ENCODE assay signal across 8 mouse cellular contexts in genomic region chr3:88244071-88244470, GRCm38 (mm10). TPM values are rescaled to one million over a fixed set of nuclear protein-coding genes. Genes with fewer than 3 reads are reported as not detected.
A peak's percentile ranks its signal among the peaks of the same experiment; 100 is the strongest.
DNase-seq lines count a peak whose midpoint lies in the region; ATAC-seq and TF ChIP-seq lines count a peak whose summit lies in the region.
"Had no signal": no experiment of that assay in that cellular context is flagged by ENCODE, and none has a peak within 500 bp of the region (broad histone marks: within the 10 kb centered on the region; RNA-seq: fewer than 3 reads in every experiment).

No protein-coding gene starts in this region.

- peak; percentile 38 to 58 for DNase-seq in left cerebral cortex, postnatal 36 days (ENCODE audit: low spot score in 2 of 2)
- no peak for DNase-seq in left cerebral cortex, adult 9 months (ENCODE audit: low spot score in 2 of 2)
- DNase-seq in MEL-GATA-1-ER (ENCODE audit: extremely low read depth, low read depth), result peak; percentile 23
- peak in 1 of 3 experiments; percentile 28 for DNase-seq in liver, embryonic 14.5 days (ENCODE audit: low read depth in 3 of 3, low spot score in 3 of 3)
- DNase-seq in right cerebral cortex, postnatal 4 days, result peak; percentile 69

- H3K9ac ChIP-seq in liver, embryonic 14.5 days (replicated peaks), result no peak overlapping the region
- H3K9ac ChIP-seq: lung, embryonic 15.5 days had no signal

- TF ChIP-seq EP300 in liver, embryonic 14.5 days (IDR thresholded peaks at IDR 0.05; ENCODE audit: low read depth), result no peak

- WGBS in liver, embryonic 14.5 days (ENCODE audit: insufficient replicate concordance), result 15% methylated on average over 2 of the region's 2 CpGs

- no peaks in the 10 kb centered on the region for H3K9me3 ChIP-seq in liver, embryonic 14.5 days (ENCODE audit: control insufficient read depth, low read length)
- H3K9me3 ChIP-seq: lung, embryonic 15.5 days had no signal

- no peak for TF ChIP-seq POLR2A in bone marrow macrophage, adult 2 months (IDR thresholded peaks at IDR 0.05; ENCODE audit: borderline replicate concordance, low read depth, low read length)

- peaks cover 35% of the 10 kb centered on the region for H3K27me3 ChIP-seq in liver, embryonic 14.5 days (ENCODE audit: control insufficient read depth, insufficient read depth, low read length)

- H3K4me3 ChIP-seq in bone marrow macrophage, adult 2 months (ENCODE audit: insufficient read depth, low read length), result no peak overlapping the region
- H3K4me3 ChIP-seq in liver, embryonic 14.5 days (ENCODE audit: insufficient read depth in 1 of 2, low read depth in 2 of 2, low read length in 2 of 2), result no peak overlapping the region
- H3K4me3 ChIP-seq: lung, embryonic 15.5 days had no signal

- intact Hi-C loops in left cerebral cortex, postnatal 36 days (cut with DNase I), result loop anchor here (5.0 kb wide), 1 partner anchor 157 kb away; no protein-coding TSS in a partner anchor

- peak; percentile 44 for ATAC-seq in erythroid progenitor cell, adult 5-6 weeks (replicated peaks; ENCODE audit: low FRiP score, poor library complexity, severe bottlenecking)
- ATAC-seq in liver, embryonic 14.5 days (ENCODE audit: insufficient read depth), result no peak

- no peaks in the 10 kb centered on the region for H3K36me3 ChIP-seq in liver, embryonic 14.5 days (replicated peaks; ENCODE audit: control insufficient read depth, insufficient read depth, low read depth)
- H3K36me3 ChIP-seq: lung, embryonic 15.5 days had no signal

- no peak overlapping the region for H3K27ac ChIP-seq in bone marrow macrophage, adult 2 months (ENCODE audit: insufficient read depth, low read depth, low read length)
- H3K27ac ChIP-seq in liver, embryonic 14.5 days, result no peak overlapping the region
- H3K27ac ChIP-seq: lung, embryonic 15.5 days had no signal

- H3K4me2 ChIP-seq in liver, embryonic 14.5 days (ENCODE audit: low read depth), result no peak overlapping the region
- H3K4me2 ChIP-seq: lung, embryonic 15.5 days had no signal

- peak; percentile 98 for TF ChIP-seq CTCF in bone marrow macrophage, adult 2 months (IDR thresholded peaks at IDR 0.05; ENCODE audit: low read depth, low read length)
- peak; percentile 91 for TF ChIP-seq CTCF in liver, embryonic 14.5 days (IDR thresholded peaks at IDR 0.05; ENCODE audit: low read depth)

- no peaks in the 10 kb centered on the region for H3K4me1 ChIP-seq in bone marrow macrophage, adult 2 months (ENCODE audit: control insufficient read depth, insufficient read depth, low read length)
- H3K4me1 ChIP-seq in liver, embryonic 14.5 days (replicated peaks; ENCODE audit: control insufficient read depth in 2 of 2, insufficient read depth in 2 of 2, low read length in 1 of 2), result no peaks in the 10 kb centered on the region
- H3K4me1 ChIP-seq: lung, embryonic 15.5 days had no signal

RNA-seq across cellular contexts. Expression of gene Rhbg, which starts 10.4 kb away (rescaled TPM):
- not detected for total RNA-seq in left cerebral cortex, postnatal 36 days (2021)
- not detected in 2 replicates for polyA plus RNA-seq in bone marrow macrophage, adult 2 months (2012; ENCODE audit: insufficient read depth, insufficient read length, missing spikeins)
- not detected in 2 replicates for total RNA-seq in erythroid progenitor cell, adult 5-6 weeks (2015; ENCODE audit: low replicate concordance)
- total RNA-seq in erythroid progenitor cell, adult 5-6 weeks (2017; ENCODE audit: low replicate concordance), result not detected in 2 replicates
- polyA plus RNA-seq in liver, embryonic 14.5 days (2012; rRNA removed), result 5.6 and 7.8 TPM in 2 replicates
- 7.6 and 8.0 TPM in 2 replicates for polyA plus RNA-seq in liver, embryonic 14.5 days (2014; fragmentation: Nextera tagmentation; extraction: Ambion mirVana)

RNA-seq across cellular contexts. Expression of gene Gm38392, which starts 42.9 kb away (rescaled TPM):
- total RNA-seq in left cerebral cortex, postnatal 36 days (2021), result under 1 TPM; 0.45 to 0.52 TPM
- polyA plus RNA-seq in bone marrow macrophage, adult 2 months (2012; ENCODE audit: insufficient read depth, insufficient read length, missing spikeins), result 0.48 TPM in 1 of 2 replicates, not detected in the other
- total RNA-seq in erythroid progenitor cell, adult 5-6 weeks (2015; ENCODE audit: low replicate concordance), result not detected in 2 replicates
- not detected in 2 replicates for total RNA-seq in erythroid progenitor cell, adult 5-6 weeks (2017; ENCODE audit: low replicate concordance)
- not detected in 2 replicates for polyA plus RNA-seq in liver, embryonic 14.5 days (2012; rRNA removed)
- not detected in 2 replicates for polyA plus RNA-seq in liver, embryonic 14.5 days (2014; fragmentation: Nextera tagmentation; extraction: Ambion mirVana)

RNA-seq across cellular contexts. Expression of gene Tsacc, which starts 52.7 kb away (rescaled TPM):
- 1 to 10 TPM; 2.3 to 6.0 TPM for total RNA-seq in left cerebral cortex, postnatal 36 days (2021)
- 10.1 and 11.4 TPM in 2 replicates for polyA plus RNA-seq in bone marrow macrophage, adult 2 months (2012; ENCODE audit: insufficient read depth, insufficient read length, missing spikeins)
- not detected in 2 replicates for total RNA-seq in erythroid progenitor cell, adult 5-6 weeks (2015; ENCODE audit: low replicate concordance)
- total RNA-seq in erythroid progenitor cell, adult 5-6 weeks (2017; ENCODE audit: low replicate concordance), result not detected in 2 replicates
- 2.3 and 2.5 TPM in 2 replicates for polyA plus RNA-seq in liver, embryonic 14.5 days (2012; rRNA removed)
- polyA plus RNA-seq in liver, embryonic 14.5 days (2014; fragmentation: Nextera tagmentation; extraction: Ambion mirVana), result 3.7 and 4.6 TPM in 2 replicates

RNA-seq across cellular contexts. Expression of gene Cct3, which starts 52.8 kb away (rescaled TPM):
- total RNA-seq in left cerebral cortex, postnatal 36 days (2021), result 100 to 1,000 TPM; 170 TPM
- 75.3 and 76.5 TPM in 2 replicates for polyA plus RNA-seq in bone marrow macrophage, adult 2 months (2012; ENCODE audit: insufficient read depth, insufficient read length, missing spikeins)
- 105 and 118 TPM in 2 replicates for total RNA-seq in erythroid progenitor cell, adult 5-6 weeks (2015; ENCODE audit: low replicate concordance)
- total RNA-seq in erythroid progenitor cell, adult 5-6 weeks (2017; ENCODE audit: low replicate concordance), result 43.0 and 53.2 TPM in 2 replicates
- 121 and 179 TPM in 2 replicates for polyA plus RNA-seq in liver, embryonic 14.5 days (2012; rRNA removed)
- polyA plus RNA-seq in liver, embryonic 14.5 days (2014; fragmentation: Nextera tagmentation; extraction: Ambion mirVana), result 269 and 292 TPM in 2 replicates

Comparison
In these comparisons a context has a peak if more than half of its experiments do, and no peak if none do; other contexts are left out.
1. DNase-seq: peak in left cerebral cortex, postnatal 36 days (2 of 2), MEL-GATA-1-ER (single experiment) and right cerebral cortex, postnatal 4 days (single experiment); none in left cerebral cortex, adult 9 months (0 of 2).